Mouse (Mus musculus): ENCODE results near the gene Sirt2.

- no peak for TF ChIP-seq TCF12 (IDR thresholded peaks at IDR 0.05; ENCODE audit: insufficient read depth, poor library complexity, severe bottlenecking)
- TF ChIP-seq MYOG (IDR thresholded peaks at IDR 0.05; ENCODE audit: control insufficient read depth in 1 of 3, insufficient read depth in 1 of 3, insufficient read length in 2 of 3, low read depth in 2 of 3): no peak
- TF ChIP-seq POLR2A (IDR thresholded peaks at IDR 0.05; ENCODE audit: insufficient read length, low read depth): no peak
- TF ChIP-seq MAX (IDR thresholded peaks at IDR 0.05; ENCODE audit: low read depth): no peak
- TF ChIP-seq E2F4 (IDR thresholded peaks at IDR 0.05; ENCODE audit: insufficient read depth): no peak
- peak; percentile 31 for TF ChIP-seq POLR2AphosphoS2 (IDR thresholded peaks at IDR 0.05; ENCODE audit: insufficient read length, low read depth)
These were observed 26.7 kb upstream of the Sirt2 start for GRCm38 (mm10) chr7:28739829-28740228.

Measured in myocyte (in vitro differentiated cells).